Mouse (Mus musculus) liver, embryonic 13.5 days (tissue): ENCODE measurements around the gene Zfp281. TPM values are rescaled to one million over a fixed set of nuclear protein-coding genes. Genes with fewer than 3 reads are reported as not detected.
A peak's percentile ranks its signal among the peaks of the same experiment; 100 is the strongest.

Source experiments
- ATAC-seq: fragments of 200-750 bp; cut with Nextera tagmentation; 2 replicates; pipeline ENCODE4 v1.8.0; 2017; ENCODE audit warnings: low read depth, mild to moderate bottlenecking, moderate number of reproducible peaks, moderate library complexity
- DNase-seq: peaks from one replicate; pipeline ENCODE4 v3.0.0; 2022
- H3K27ac ChIP-seq: fragments of 300-500 bp; sonication (generic); 2 replicates; pipeline ENCODE4 v1.5.1; 2015; ENCODE audit warnings: moderate library complexity, mild to moderate bottlenecking, inconsistent platforms
- H3K27me3 ChIP-seq: fragments of 300-500 bp; sonication (generic); 2 replicates; pipeline ENCODE4 v1.6.1; 2015; ENCODE audit warnings: mild to moderate bottlenecking, inconsistent platforms
- H3K36me3 ChIP-seq: fragments of 300-500 bp; sonication (generic); 2 replicates; pipeline ENCODE4 v1.6.1; 2015; ENCODE audit warnings: mild to moderate bottlenecking, inconsistent platforms
- H3K4me1 ChIP-seq: fragments of 300-500 bp; sonication (generic); replicated peaks from 2 replicates; pipeline ENCODE4 v1.6.1; 2015; ENCODE audit warnings: inconsistent platforms
- H3K4me2 ChIP-seq: fragments of 300-500 bp; sonication (generic); 2 replicates; pipeline ENCODE4 v1.6.1; 2015; ENCODE audit warnings: inconsistent platforms, mild to moderate bottlenecking, moderate library complexity
- H3K4me3 ChIP-seq: fragments of 300-500 bp; sonication (generic); replicated peaks from 2 replicates; pipeline ENCODE4 v1.5.1; 2015; ENCODE audit warnings: mild to moderate bottlenecking, inconsistent platforms
- H3K9ac ChIP-seq: fragments of 300-500 bp; sonication (generic); 2 replicates; pipeline ENCODE4 v1.6.1; 2015; ENCODE audit warnings: mild to moderate bottlenecking, inconsistent platforms
- H3K9me3 ChIP-seq: fragments of 300-500 bp; sonication (generic); replicated peaks from 2 replicates; pipeline ENCODE4 v1.6.1; 2016; ENCODE audit warnings: inconsistent platforms
- WGBS: fragments of 180-500 bp; shearing (Covaris S2); methylation state at CpG from one replicate; pipeline ENCODE4 v1.1.7; 2015; ENCODE audit not compliant: insufficient replicate concordance; 5-methylcytosine and 5-hydroxymethylcytosine counted together
- polyA plus RNA-seq: library from polyadenylated mRNA; unstranded; fragments of >200 nt; fragmentation: Nextera tagmentation; extraction: Ambion mirVana; gene quantifications from 2 replicates; pipeline ENCODE4 v1.2.1, GENCODE M21; 2015

The Zfp281 gene
- 6.7 and 8.4 TPM in 2 replicates for polyA plus RNA-seq

GRCm38 (mm10) chr1:136624146-136625018, at the start of gene Zfp281:
Zfp281 (plus strand) TSS chr1:136624901.
- DNase-seq (peak; percentile 88), ATAC-seq (peak; percentile 96)
- Histone ChIP-seq H3K36me3 (peaks cover 21% of the 10 kb centered on the region), H3K9ac (peak within 1 kb of the TSS; percentile 96), H3K9me3 (no peaks in the 10 kb centered on the region), H3K4me1 (peaks cover 42% of the 10 kb centered on the region), H3K4me3 (peak within 1 kb of the TSS; percentile 94), H3K27ac (peak within 1 kb of the TSS; percentile 61), H3K27me3 (no peaks in the 10 kb centered on the region), H3K4me2 (peak within 1 kb of the TSS; percentile 92)
- WGBS, result 2% methylated on average over 44 of the region's 45 CpGs

GRCm38 (mm10) chr1:136577890-136578663, 46.6 kb upstream of the Zfp281 start:
- no peak for ATAC-seq
- Histone ChIP-seq H3K9me3 (no peaks in the 10 kb centered on the region), H3K27me3 (peaks cover 12% of the 10 kb centered on the region), H3K4me2 (peak overlapping the region; percentile 26), H3K9ac (no peak overlapping the region), H3K4me1 (no peaks in the 10 kb centered on the region), H3K27ac (no peak overlapping the region), H3K4me3 (no peak overlapping the region), H3K36me3 (no peaks in the 10 kb centered on the region)
- WGBS, result 16% methylated on average over 16 of the region's 16 CpGs
- no peak for DNase-seq

GRCm38 (mm10) chr1:136579360-136579759, 45.3 kb upstream of the Zfp281 start:
- Histone ChIP-seq H3K4me2 (peak overlapping the region; percentile 19; the same call in 1 of the 2 replicates), H3K27me3 (peaks cover 12% of the 10 kb centered on the region)
- WGBS, result 18% methylated on average over 14 of the region's 14 CpGs

GRCm38 (mm10) chr1:136580266-136580665, 44.4 kb upstream of the Zfp281 start:
- 38% methylated on average over 8 of the region's 8 CpGs for WGBS
- no peak for ATAC-seq

More at GRCm38 (mm10) chr1:136579360-136579759, 45.3 kb upstream of the Zfp281 start:
- no peak overlapping the region for H3K4me3 ChIP-seq
- no peak for DNase-seq
- H3K36me3 ChIP-seq, result no peaks in the 10 kb centered on the region
- ATAC-seq, result no peak
- no peaks in the 10 kb centered on the region for H3K4me1 ChIP-seq
- no peak overlapping the region for H3K27ac ChIP-seq
- no peak overlapping the region for H3K9ac ChIP-seq
- H3K9me3 ChIP-seq, result no peaks in the 10 kb centered on the region

GRCm38 (mm10) chr1:136581841-136582240, 42.9 kb upstream of the Zfp281 start:
- no peaks in the 10 kb centered on the region for H3K36me3 ChIP-seq
- H3K4me1 ChIP-seq, result no peaks in the 10 kb centered on the region
- no peaks in the 10 kb centered on the region for H3K9me3 ChIP-seq
- no peak overlapping the region for H3K27ac ChIP-seq
- no peak for DNase-seq
- no peak overlapping the region for H3K9ac ChIP-seq
- ATAC-seq, result no peak
- WGBS, result 34% methylated on average over 8 of the region's 8 CpGs
- H3K4me3 ChIP-seq, result no peak overlapping the region
- H3K4me2 ChIP-seq, result no peak overlapping the region
- peaks cover 12% of the 10 kb centered on the region for H3K27me3 ChIP-seq

More at GRCm38 (mm10) chr1:136580266-136580665, 44.4 kb upstream of the Zfp281 start:
- H3K4me3 ChIP-seq, result no peak overlapping the region
- no peak for DNase-seq
- no peak overlapping the region for H3K4me2 ChIP-seq
- H3K9me3 ChIP-seq, result no peaks in the 10 kb centered on the region
- peaks cover 12% of the 10 kb centered on the region for H3K27me3 ChIP-seq
- no peak overlapping the region for H3K27ac ChIP-seq
- H3K4me1 ChIP-seq, result no peaks in the 10 kb centered on the region
- H3K9ac ChIP-seq, result no peak overlapping the region
- no peaks in the 10 kb centered on the region for H3K36me3 ChIP-seq

GRCm38 (mm10) chr1:136587761-136588405, 36.8 kb upstream of the Zfp281 start:
- H3K4me2 ChIP-seq, result no peak overlapping the region
- H3K36me3 ChIP-seq, result no peaks in the 10 kb centered on the region
- no peak overlapping the region for H3K27ac ChIP-seq
- no peak overlapping the region for H3K4me3 ChIP-seq
- ATAC-seq (no peak), DNase-seq (no peak)
- no peaks in the 10 kb centered on the region for H3K9me3 ChIP-seq
- H3K4me1 ChIP-seq, result no peaks in the 10 kb centered on the region; the same call in 1 of the 2 replicates
- no peak overlapping the region for H3K9ac ChIP-seq
- 70% methylated on average over 13 of the region's 13 CpGs for WGBS
- no peaks in the 10 kb centered on the region for H3K27me3 ChIP-seq

- H3K9me3 ChIP-seq, result no peaks in the 10 kb centered on the region
- H3K4me2 ChIP-seq, result peak overlapping the region; percentile 6; the same call in 1 of the 2 replicates
- H3K4me1 ChIP-seq, result no peaks in the 10 kb centered on the region; the same call in 1 of the 2 replicates
- H3K36me3 ChIP-seq, result no peaks in the 10 kb centered on the region
- WGBS, result 24% methylated on average over 9 of the region's 9 CpGs
- H3K27ac ChIP-seq, result no peak overlapping the region
- DNase-seq (no peak), ATAC-seq (no peak)
- no peaks in the 10 kb centered on the region for H3K27me3 ChIP-seq
- no peak overlapping the region for H3K4me3 ChIP-seq
- no peak overlapping the region for H3K9ac ChIP-seq
These were observed 35.8 kb upstream of the Zfp281 start for GRCm38 (mm10) chr1:136588908-136589307.

GRCm38 (mm10) chr1:136592741-136593140, 32.0 kb upstream of the Zfp281 start:
- no peak for ATAC-seq
- Histone ChIP-seq H3K27me3 (no peaks in the 10 kb centered on the region), H3K4me2 (no peak overlapping the region), H3K9me3 (no peaks in the 10 kb centered on the region), H3K4me1 (no peaks in the 10 kb centered on the region; the same call in 1 of the 2 replicates), H3K36me3 (no peaks in the 10 kb centered on the region), H3K27ac (no peak overlapping the region), H3K9ac (no peak overlapping the region), H3K4me3 (no peak overlapping the region)
- DNase-seq, result no peak
- WGBS, result 80% methylated on average over 2 of the region's 2 CpGs

- Histone ChIP-seq H3K27ac (no peak overlapping the region), H3K4me1 (no peaks in the 10 kb centered on the region), H3K27me3 (no peaks in the 10 kb centered on the region), H3K4me3 (no peak overlapping the region), H3K9me3 (no peaks in the 10 kb centered on the region), H3K4me2 (no peak overlapping the region), H3K9ac (no peak overlapping the region), H3K36me3 (no peaks in the 10 kb centered on the region)
- no peak for DNase-seq
- 61% methylated on average over 5 of the region's 5 CpGs for WGBS
- ATAC-seq, result no peak
These were observed 30.4 kb upstream of the Zfp281 start for GRCm38 (mm10) chr1:136594235-136594850.

GRCm38 (mm10) chr1:136596821-136597220, 27.9 kb upstream of the Zfp281 start:
- WGBS, result 38% methylated on average over 2 of the region's 2 CpGs
- Histone ChIP-seq H3K9me3 (no peaks in the 10 kb centered on the region), H3K27ac (no peak overlapping the region), H3K27me3 (no peaks in the 10 kb centered on the region), H3K4me3 (no peak overlapping the region), H3K36me3 (no peaks in the 10 kb centered on the region), H3K4me1 (no peaks in the 10 kb centered on the region), H3K9ac (no peak overlapping the region), H3K4me2 (no peak overlapping the region)
- DNase-seq (no peak), ATAC-seq (no peak)
